In the genomic region with DNA sequence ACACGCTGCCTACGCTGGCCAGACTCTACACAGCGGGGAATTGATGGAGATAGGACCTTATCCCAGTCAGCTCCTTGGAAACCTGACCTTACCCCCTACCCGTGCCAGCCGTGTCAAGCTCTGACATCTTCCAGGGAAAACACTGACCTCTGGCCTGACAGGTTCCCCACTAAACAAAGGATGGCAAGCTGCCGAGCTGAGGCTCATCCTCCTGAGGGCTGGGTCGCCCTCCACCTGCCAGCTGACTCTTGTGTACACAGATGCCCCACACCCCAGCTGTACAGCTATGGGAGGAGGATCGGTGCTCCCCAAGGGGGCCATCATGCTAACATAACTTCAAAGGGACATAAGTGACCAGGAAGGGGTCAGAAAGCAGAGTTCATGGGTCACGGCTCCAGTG, we compare ENCODE assay signal across 20 mouse cellular contexts. TPM values are rescaled to one million over a fixed set of nuclear protein-coding genes. Genes with fewer than 3 reads are reported as not detected.
DNase-seq lines count a peak whose midpoint lies in the region; ATAC-seq and TF ChIP-seq lines count a peak whose summit lies in the region.
"Had no signal": no experiment of that assay in that cellular context is flagged by ENCODE, and none has a peak within 500 bp of the region (broad histone marks: within the 10 kb centered on the region; RNA-seq: fewer than 3 reads in every experiment).

No protein-coding gene starts in this region.

- no peak for DNase-seq in forebrain, embryonic 10.5 days (ENCODE audit: extremely low spot score, low spot score)
- no peak for DNase-seq in forebrain, embryonic 11.5 days (ENCODE audit: low spot score)
- DNase-seq in cerebellum, adult 9-11 months, result peak; percentile 53
- peak; percentile 37 for DNase-seq in embryonic facial prominence, embryonic 10.5 days (ENCODE audit: low spot score)
- DNase-seq in frontal cortex, postnatal 14 days (ENCODE audit: low spot score in 2 of 2), result no peak
- DNase-seq in gastrocnemius, adult 2 months, result no peak
- DNase-seq: heart, postnatal 4 days; kidney, adult 2 months; kidney, postnatal 36 days; retina, postnatal 1 day; spleen, adult 18-20 months; thymus, postnatal 14 days had no signal

- no peak overlapping the region for H3K4me2 ChIP-seq in forebrain, embryonic 11.5 days (ENCODE audit: low read depth, low read length, severe bottlenecking)
- H3K4me2 ChIP-seq in midbrain, embryonic 15.5 days, result no peak overlapping the region
- H3K4me2 ChIP-seq: embryonic facial prominence, embryonic 13.5 days; heart, embryonic 12.5 days; liver, embryonic 12.5 days; neural tube, embryonic 12.5 days had no signal

- no peaks in the 10 kb centered on the region for H3K36me3 ChIP-seq in forebrain, embryonic 10.5 days (replicated peaks)
- no peaks in the 10 kb centered on the region for H3K36me3 ChIP-seq in forebrain, embryonic 11.5 days (ENCODE audit: control insufficient read depth, insufficient read depth, low read length)
- no peaks in the 10 kb centered on the region for H3K36me3 ChIP-seq in embryonic facial prominence, embryonic 10.5 days (replicated peaks)
- H3K36me3 ChIP-seq in midbrain, embryonic 15.5 days (replicated peaks), result no peaks in the 10 kb centered on the region
- H3K36me3 ChIP-seq: embryonic facial prominence, embryonic 13.5 days; heart, embryonic 12.5 days; limb, embryonic 10.5 days; liver, embryonic 12.5 days; neural tube, embryonic 12.5 days had no signal

- intact Hi-C loops in gastrocnemius, adult 2 months (cut with DNase I), result no loop called here

- no peak for TF ChIP-seq CTCF in gastrocnemius, adult 2 months (IDR thresholded peaks at IDR 0.05)

- ATAC-seq in forebrain, embryonic 11.5 days (replicated peaks; ENCODE audit: low FRiP score), result no peak
- ATAC-seq in midbrain, embryonic 15.5 days (replicated peaks), result no peak
- ATAC-seq: liver, embryonic 12.5 days; lung, postnatal 0 days had no signal

- H3K9me3 ChIP-seq in forebrain, embryonic 10.5 days, result no peaks in the 10 kb centered on the region
- H3K9me3 ChIP-seq in forebrain, embryonic 11.5 days (ENCODE audit: control insufficient read depth, low read length), result no peaks in the 10 kb centered on the region
- H3K9me3 ChIP-seq in embryonic facial prominence, embryonic 10.5 days, result no peaks in the 10 kb centered on the region
- H3K9me3 ChIP-seq in midbrain, embryonic 15.5 days, result no peaks in the 10 kb centered on the region
- H3K9me3 ChIP-seq: embryonic facial prominence, embryonic 13.5 days; heart, embryonic 12.5 days; limb, embryonic 10.5 days; liver, embryonic 12.5 days; megakaryocyte, embryonic 14.5 days; neural tube, embryonic 12.5 days had no signal

- 0 out of 2 replicates have a peak overlapping the region, but pooled peaks have one; percentile 1 for H3K27ac ChIP-seq in forebrain, embryonic 10.5 days
- no peak overlapping the region for H3K27ac ChIP-seq in forebrain, embryonic 11.5 days (ENCODE audit: low read depth, low read length)
- H3K27ac ChIP-seq in embryonic facial prominence, embryonic 10.5 days (replicated peaks), result no peak overlapping the region
- peak overlapping the region; percentile 26; the same call in 1 of the 2 replicates for H3K27ac ChIP-seq in midbrain, embryonic 15.5 days
- no peak overlapping the region for H3K27ac ChIP-seq in gastrocnemius, adult 2 months
- H3K27ac ChIP-seq: embryonic facial prominence, embryonic 13.5 days; limb, embryonic 10.5 days; liver, embryonic 12.5 days; neural tube, embryonic 12.5 days had no signal

- H3K9ac ChIP-seq in forebrain, embryonic 11.5 days (ENCODE audit: low read length), result no peak overlapping the region
- H3K9ac ChIP-seq in midbrain, embryonic 15.5 days, result no peak overlapping the region
- H3K9ac ChIP-seq: embryonic facial prominence, embryonic 13.5 days; heart, embryonic 12.5 days; liver, embryonic 12.5 days; neural tube, embryonic 12.5 days had no signal

- 50% methylated on average over 9 of the region's 9 CpGs for WGBS in forebrain, embryonic 10.5 days
- 57% methylated on average over 9 of the region's 9 CpGs for WGBS in forebrain, embryonic 11.5 days
- 27% methylated on average over 9 of the region's 9 CpGs for WGBS in embryonic facial prominence, embryonic 10.5 days
- WGBS in midbrain, embryonic 15.5 days, result 30% methylated on average over 9 of the region's 9 CpGs

- peaks cover 49% of the 10 kb centered on the region for H3K4me1 ChIP-seq in forebrain, embryonic 10.5 days
- peaks cover 12% of the 10 kb centered on the region for H3K4me1 ChIP-seq in forebrain, embryonic 11.5 days (replicated peaks; ENCODE audit: control insufficient read depth, insufficient read depth, low read length)
- peaks cover 46% of the 10 kb centered on the region for H3K4me1 ChIP-seq in embryonic facial prominence, embryonic 10.5 days
- H3K4me1 ChIP-seq in midbrain, embryonic 15.5 days, result peaks cover 61% of the 10 kb centered on the region
- H3K4me1 ChIP-seq: embryonic facial prominence, embryonic 13.5 days; heart, embryonic 12.5 days; liver, embryonic 12.5 days; megakaryocyte, embryonic 14.5 days had no signal

- H3K4me3 ChIP-seq in forebrain, embryonic 10.5 days, result no peak overlapping the region
- no peak overlapping the region for H3K4me3 ChIP-seq in forebrain, embryonic 11.5 days (ENCODE audit: low read depth, low read length)
- no peak overlapping the region for H3K4me3 ChIP-seq in embryonic facial prominence, embryonic 10.5 days
- H3K4me3 ChIP-seq in midbrain, embryonic 15.5 days, result no peak overlapping the region
- H3K4me3 ChIP-seq in gastrocnemius, adult 2 months, result no peak overlapping the region
- H3K4me3 ChIP-seq: embryonic facial prominence, embryonic 13.5 days; heart, embryonic 12.5 days; limb, embryonic 10.5 days; liver, embryonic 12.5 days; megakaryocyte, embryonic 14.5 days; neural tube, embryonic 12.5 days had no signal

- H3K27me3 ChIP-seq in forebrain, embryonic 10.5 days (ENCODE audit: poor library complexity, severe bottlenecking), result no peaks in the 10 kb centered on the region
- H3K27me3 ChIP-seq in forebrain, embryonic 11.5 days (ENCODE audit: control insufficient read depth, insufficient read depth, low read length), result no peaks in the 10 kb centered on the region
- no peaks in the 10 kb centered on the region for H3K27me3 ChIP-seq in embryonic facial prominence, embryonic 10.5 days (replicated peaks; ENCODE audit: low read depth, poor library complexity, severe bottlenecking)
- no peaks in the 10 kb centered on the region for H3K27me3 ChIP-seq in midbrain, embryonic 15.5 days (replicated peaks)
- H3K27me3 ChIP-seq: embryonic facial prominence, embryonic 13.5 days; liver, embryonic 12.5 days; neural tube, embryonic 12.5 days had no signal

RNA-seq across cellular contexts. Expression of a gene that starts 47.6 kb away (rescaled TPM):
- 7.0 and 9.6 TPM in 2 replicates for polyA plus RNA-seq in forebrain, embryonic 10.5 days (2016; fragmentation: Nextera tagmentation; extraction: Ambion mirVana)
- polyA plus RNA-seq in forebrain, embryonic 11.5 days (2014; fragmentation: Nextera tagmentation; extraction: Ambion mirVana), result 19.9 and 21.9 TPM in 2 replicates
- polyA plus RNA-seq in embryonic facial prominence, embryonic 10.5 days (2016; fragmentation: Nextera tagmentation; extraction: Ambion mirVana), result 5.2 and 6.4 TPM in 2 replicates
- polyA plus RNA-seq in midbrain, embryonic 15.5 days (2015; fragmentation: Nextera tagmentation; extraction: Ambion mirVana), result 46.0 and 52.3 TPM in 2 replicates
- under 1 TPM; 0.25 to 0.28 TPM for total RNA-seq in gastrocnemius, adult 2 months (2021)

Comparison
In these comparisons a context has a peak if more than half of its experiments do, and no peak if none do; other contexts are left out.
1. H3K27ac ChIP-seq: peak in forebrain, embryonic 10.5 days (single experiment) and midbrain, embryonic 15.5 days (single experiment); none in forebrain, embryonic 11.5 days (single experiment), embryonic facial prominence, embryonic 10.5 days (single experiment) and gastrocnemius, adult 2 months (single experiment).
2. DNase-seq: peak in cerebellum, adult 9-11 months (single experiment) and embryonic facial prominence, embryonic 10.5 days (single experiment); none in forebrain, embryonic 10.5 days (single experiment), forebrain, embryonic 11.5 days (single experiment), frontal cortex, postnatal 14 days (0 of 2) and gastrocnemius, adult 2 months (single experiment).